Mouse (Mus musculus) hindbrain, embryonic 16.5 days (tissue): ENCODE results near the gene Pde1c. TPM values are rescaled to one million over a fixed set of nuclear protein-coding genes. Genes with fewer than 3 reads are reported as not detected.

Experiments
- ATAC-seq: fragments of 200-750 bp; cut with Nextera tagmentation; 2 replicates; pipeline ENCODE4 v1.8.0; 2017; ENCODE audit warnings: moderate TSS enrichment, moderate library complexity
- H3K27ac ChIP-seq: fragments of 300-500 bp; sonication (generic); 2 replicates; pipeline ENCODE4 v1.5.1; 2014; ENCODE audit warnings: low read depth, mild to moderate bottlenecking, control low read depth, low read length, moderate library complexity
- H3K27me3 ChIP-seq: fragments of 300-500 bp; sonication (generic); replicated peaks from 2 replicates; pipeline ENCODE4 v1.6.1; 2014; ENCODE audit warnings: low read length; ENCODE audit not compliant: control insufficient read depth, insufficient read depth
- H3K36me3 ChIP-seq: fragments of 300-500 bp; sonication (generic); 2 replicates; pipeline ENCODE4 v1.6.1; 2014; ENCODE audit warnings: mild to moderate bottlenecking, low read length, moderate library complexity, mixed read lengths; ENCODE audit not compliant: control insufficient read depth, insufficient read depth
- H3K4me1 ChIP-seq: fragments of 300-500 bp; sonication (generic); 2 replicates; pipeline ENCODE4 v1.6.1; 2014; ENCODE audit warnings: low read depth, low read length; ENCODE audit not compliant: control insufficient read depth, insufficient read depth
- H3K4me2 ChIP-seq: fragments of 300-500 bp; sonication (generic); 2 replicates; pipeline ENCODE4 v1.6.1; 2014; ENCODE audit warnings: mild to moderate bottlenecking, low read length, control low read depth, moderate library complexity
- H3K4me3 ChIP-seq: fragments of 300-500 bp; sonication (generic); 2 replicates; pipeline ENCODE4 v1.5.1; 2014; ENCODE audit warnings: mild to moderate bottlenecking, low read length, control low read depth, moderate library complexity
- H3K9ac ChIP-seq: fragments of 300-500 bp; sonication (generic); 2 replicates; pipeline ENCODE4 v1.6.1; 2014; ENCODE audit warnings: low read depth, mild to moderate bottlenecking, control low read depth, low read length, moderate library complexity
- H3K9me3 ChIP-seq: fragments of 300-500 bp; sonication (generic); 2 replicates; pipeline ENCODE4 v1.6.1; 2014; ENCODE audit warnings: mild to moderate bottlenecking, low read length, moderate library complexity; ENCODE audit not compliant: control insufficient read depth
- WGBS: fragments of 180-500 bp; shearing (Covaris S2); extraction: QIAGEN DNeasy Blood & Tissue Kit; methylation state at CpG from one replicate; pipeline ENCODE4 v1.1.7; 2014; 5-methylcytosine and 5-hydroxymethylcytosine counted together
- polyA plus RNA-seq: library from polyadenylated mRNA; unstranded; fragments of >200 nt; fragmentation: Nextera tagmentation; extraction: Ambion mirVana; gene quantifications from 2 replicates; pipeline ENCODE4 v1.2.1, GENCODE M21; 2015

Pde1c gene
- polyA plus RNA-seq, 1 experiment from 2014 or later: 23.2 TPM

GRCm38 (mm10) chr6:56044716-56045115 is 524.2 kb downstream of the Pde1c start:
- WGBS: 40% methylated on average over 1 of the region's 1 CpGs
- H3K9ac ChIP-seq: no peak overlapping the region
- no peak overlapping the region for H3K27ac ChIP-seq
- no peak for ATAC-seq
- no peaks in the 10 kb centered on the region for H3K27me3 ChIP-seq
- H3K4me2 ChIP-seq: no peak overlapping the region
- no peaks in the 10 kb centered on the region for H3K4me1 ChIP-seq
- H3K4me3 ChIP-seq: no peak overlapping the region
- no peaks in the 10 kb centered on the region for H3K9me3 ChIP-seq
- no peaks in the 10 kb centered on the region for H3K36me3 ChIP-seq

GRCm38 (mm10) chr6:56044270-56044669 is 524.6 kb downstream of the Pde1c start:
- no peaks in the 10 kb centered on the region for H3K36me3 ChIP-seq
- H3K9me3 ChIP-seq: no peaks in the 10 kb centered on the region
- no peaks in the 10 kb centered on the region for H3K4me1 ChIP-seq
- H3K27me3 ChIP-seq: no peaks in the 10 kb centered on the region
- no peak for ATAC-seq
- no peak overlapping the region for H3K4me3 ChIP-seq
- no peak overlapping the region for H3K4me2 ChIP-seq
- no peak overlapping the region for H3K27ac ChIP-seq
- WGBS: 34% methylated on average over 5 of the region's 5 CpGs
- H3K9ac ChIP-seq: no peak overlapping the region

- no peak for ATAC-seq
- Histone ChIP-seq H3K9ac (no peak overlapping the region), H3K4me2 (no peak overlapping the region), H3K27me3 (no peaks in the 10 kb centered on the region), H3K4me3 (no peak overlapping the region), H3K9me3 (no peaks in the 10 kb centered on the region), H3K27ac (no peak overlapping the region), H3K4me1 (no peaks in the 10 kb centered on the region), H3K36me3 (no peaks in the 10 kb centered on the region)
- whole genome bisulfite sequencing: 56% methylated on average over 4 of the region's 4 CpGs
Observed at GRCm38 (mm10) chr6:56039476-56040055, 529.3 kb downstream of the Pde1c start.

GRCm38 (mm10) chr6:56035054-56035453 is 533.8 kb downstream of the Pde1c start:
- Histone ChIP-seq H3K4me3 (no peak overlapping the region), H3K4me2 (no peak overlapping the region), H3K27me3 (no peaks in the 10 kb centered on the region), H3K27ac (no peak overlapping the region), H3K9ac (no peak overlapping the region), H3K4me1 (no peaks in the 10 kb centered on the region; the same call in 1 of the 2 replicates), H3K36me3 (no peaks in the 10 kb centered on the region), H3K9me3 (no peaks in the 10 kb centered on the region)
- 80% methylated on average over 10 of the region's 10 CpGs for WGBS
- no peak for ATAC-seq

GRCm38 (mm10) chr6:56032231-56032630 is 536.7 kb downstream of the Pde1c start:
- H3K27ac ChIP-seq: no peak overlapping the region
- no peaks in the 10 kb centered on the region for H3K27me3 ChIP-seq
- no peak overlapping the region for H3K4me2 ChIP-seq
- H3K4me3 ChIP-seq: no peak overlapping the region
- 86% methylated on average over 2 of the region's 2 CpGs for WGBS
- H3K9me3 ChIP-seq: no peaks in the 10 kb centered on the region
- ATAC-seq: no peak
- H3K36me3 ChIP-seq: no peaks in the 10 kb centered on the region
- no peak overlapping the region for H3K9ac ChIP-seq
- no peaks in the 10 kb centered on the region; the same call in 1 of the 2 replicates for H3K4me1 ChIP-seq

GRCm38 (mm10) chr6:56029986-56030385 is 538.9 kb downstream of the Pde1c start:
- no peak overlapping the region for H3K4me3 ChIP-seq
- no peak overlapping the region for H3K4me2 ChIP-seq
- no peaks in the 10 kb centered on the region for H3K36me3 ChIP-seq
- ATAC-seq: no peak
- no peaks in the 10 kb centered on the region for H3K9me3 ChIP-seq
- H3K4me1 ChIP-seq: no peaks in the 10 kb centered on the region; the same call in 1 of the 2 replicates
- H3K27ac ChIP-seq: no peak overlapping the region
- H3K9ac ChIP-seq: no peak overlapping the region
- 32% methylated on average over 5 of the region's 5 CpGs for WGBS
- no peaks in the 10 kb centered on the region for H3K27me3 ChIP-seq

- Histone ChIP-seq H3K27me3 (no peaks in the 10 kb centered on the region), H3K27ac (no peak overlapping the region), H3K4me2 (no peak overlapping the region), H3K9me3 (no peaks in the 10 kb centered on the region), H3K4me3 (no peak overlapping the region), H3K9ac (no peak overlapping the region), H3K36me3 (no peaks in the 10 kb centered on the region), H3K4me1 (no peaks in the 10 kb centered on the region; the same call in 1 of the 2 replicates)
- no peak for ATAC-seq
- 87% methylated on average over 5 of the region's 5 CpGs for WGBS
Observed at GRCm38 (mm10) chr6:56027966-56028365, 540.9 kb downstream of the Pde1c start.

- Histone ChIP-seq H3K4me2 (no peak overlapping the region), H3K9ac (no peak overlapping the region), H3K27me3 (no peaks in the 10 kb centered on the region), H3K36me3 (no peaks in the 10 kb centered on the region), H3K27ac (no peak overlapping the region), H3K4me1 (no peaks in the 10 kb centered on the region; the same call in 1 of the 2 replicates), H3K4me3 (no peak overlapping the region), H3K9me3 (no peaks in the 10 kb centered on the region)
- peak; percentile 89 for ATAC-seq
- 51% methylated on average over 6 of the region's 6 CpGs for WGBS
Observed at GRCm38 (mm10) chr6:56027318-56027717, 541.6 kb downstream of the Pde1c start.

GRCm38 (mm10) chr6:56025533-56025932 is 543.4 kb downstream of the Pde1c start:
- H3K4me2 ChIP-seq: no peak overlapping the region
- no peak overlapping the region for H3K27ac ChIP-seq
- no peaks in the 10 kb centered on the region; the same call in 1 of the 2 replicates for H3K4me1 ChIP-seq
- 75% methylated on average over 2 of the region's 2 CpGs for WGBS
- H3K27me3 ChIP-seq: no peaks in the 10 kb centered on the region
- no peaks in the 10 kb centered on the region for H3K36me3 ChIP-seq
- H3K9ac ChIP-seq: no peak overlapping the region
- no peaks in the 10 kb centered on the region for H3K9me3 ChIP-seq
- no peak overlapping the region for H3K4me3 ChIP-seq
- ATAC-seq: no peak
